Mouse (Mus musculus): ENCODE results near the gene Myzap.

- TF ChIP-seq POLR2A (IDR thresholded peaks at IDR 0.05; ENCODE audit: insufficient read length, low read depth) (no peak), CEBPB (IDR thresholded peaks at IDR 0.05; ENCODE audit: insufficient read depth, poor library complexity, severe bottlenecking) (no peak), TCF3 (IDR thresholded peaks at IDR 0.05; ENCODE audit: insufficient read length, low read depth) (no peak), MYOD1 (IDR thresholded peaks at IDR 0.05; ENCODE audit: control insufficient read depth in 1 of 3, insufficient read length in 2 of 3, low read depth in 2 of 3) (no peak), POLR2AphosphoS2 (IDR thresholded peaks at IDR 0.05; ENCODE audit: insufficient read length, low read depth) (no peak), USF1 (IDR thresholded peaks at IDR 0.05; ENCODE audit: low read depth) (no peak), E2F4 (IDR thresholded peaks at IDR 0.05; ENCODE audit: insufficient read depth) (no peak)
Observed at GRCm38 (mm10) chr9:71554001-71554400, 38.2 kb downstream of the Myzap start.

All from myocyte (in vitro differentiated cells).